Mouse (Mus musculus) embryo, embryonic 9.5 days (tissue): ENCODE data around the gene Fnip2.
"Not testable (repeated sequence)": the region's sequence is repeated elsewhere in the genome, so short reads cannot be mapped to it uniquely, and the experiment has no call there.

Experiments used
- DNase-seq: peaks from one replicate; pipeline ENCODE4 v3.0.0-alpha.2; 2017; ENCODE audit errors: extremely low spot score

Gene Fnip2

GRCm38 (mm10) chr3:79567703-79568362 lies at the start of gene Fnip2:
Gene Fnip2, minus strand, starts transcription at chr3:79567796.
- DNase-seq, result peak; percentile 95

GRCm38 (mm10) chr3:79609886-79610285 lies 42.3 kb upstream of the Fnip2 start:
- no peak for DNase-seq

DNA sequence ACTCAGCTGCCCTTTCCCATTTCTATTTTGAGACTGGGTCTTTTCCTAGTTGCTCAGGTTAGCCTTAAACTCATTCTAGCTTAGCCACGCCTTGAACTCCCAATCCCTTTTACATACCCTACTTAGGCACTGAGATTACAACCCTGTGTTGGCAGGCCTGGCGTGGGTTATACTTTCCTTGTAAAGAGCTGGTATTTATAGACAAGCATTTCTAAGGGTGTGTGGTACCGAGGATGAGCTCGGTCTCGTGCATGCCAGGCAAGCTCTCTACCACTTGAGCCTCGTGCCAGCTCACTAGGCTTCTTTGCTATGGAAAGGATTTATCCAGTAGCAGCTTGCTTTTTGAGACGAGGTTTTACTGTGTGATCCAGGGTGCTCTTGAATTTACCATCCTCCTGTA lies 27.9 kb upstream of the Fnip2 start:
- DNase-seq, result no peak

DNA sequence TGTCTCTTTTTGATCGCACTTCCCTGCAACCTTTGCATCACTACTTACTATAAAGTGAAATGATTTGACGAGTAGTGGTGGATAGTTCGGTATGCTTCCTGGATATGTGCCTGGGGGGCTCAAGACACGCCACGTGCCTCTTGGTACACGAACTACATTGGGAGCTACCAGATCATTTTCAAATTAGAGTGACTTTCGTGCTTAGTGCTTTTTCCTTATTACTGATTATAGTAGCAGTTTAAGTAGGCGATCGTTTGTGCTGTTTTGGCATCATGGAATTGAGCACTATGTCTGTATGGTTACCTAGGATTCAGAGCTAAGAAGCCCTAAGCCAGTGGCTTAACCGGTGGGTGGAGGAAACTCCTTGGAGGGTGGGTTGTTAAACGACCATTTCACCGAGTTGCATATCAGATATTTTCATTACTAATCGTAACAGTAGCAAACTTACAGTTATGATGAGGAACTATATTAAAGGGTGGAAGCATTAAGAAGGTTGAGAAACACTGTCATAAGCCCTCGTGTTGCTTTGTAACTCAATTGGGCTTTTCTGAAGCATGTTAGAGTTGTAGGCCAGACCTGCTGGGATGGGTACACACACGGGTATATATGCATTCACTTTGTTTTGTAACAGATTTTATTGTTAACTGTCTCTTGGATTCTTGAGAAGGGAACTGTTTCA lies 24.3 kb upstream of the Fnip2 start:
- DNase-seq, result no peak

- peak; percentile 82 for DNase-seq
These were observed 23.5 kb upstream of the Fnip2 start, which contains the start of gene Ppid for GRCm38 (mm10) chr3:79590863-79591792. Gene Ppid, plus strand, starts transcription at chr3:79591342.

DNA sequence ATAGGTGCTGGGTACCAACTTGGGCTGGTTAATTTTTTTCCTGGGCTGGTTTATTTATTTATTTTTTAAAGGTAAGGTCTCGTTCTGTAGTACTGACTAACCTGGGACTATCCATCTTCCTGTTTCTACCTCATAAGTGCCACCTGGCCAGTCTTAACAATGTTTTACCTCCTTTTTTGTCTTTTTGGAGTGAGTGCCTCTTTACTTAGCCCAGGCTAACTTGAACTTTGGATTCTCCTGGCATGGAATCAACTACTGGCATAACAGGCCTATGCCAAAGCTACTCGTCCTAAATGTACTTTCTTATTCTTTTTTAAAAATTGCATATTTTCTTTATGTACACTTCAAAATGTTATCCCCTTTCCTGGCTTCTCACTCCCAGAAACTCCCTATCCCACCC lies 22.1 kb upstream of the Fnip2 start:
- no peak for DNase-seq

- DNase-seq, result peak; percentile 92
These were observed 19.2 kb upstream of the Fnip2 start for GRCm38 (mm10) chr3:79586804-79587203.

- no peak for DNase-seq
These were observed 12.4 kb upstream of the Fnip2 start for GRCm38 (mm10) chr3:79579891-79580575.

- DNase-seq, result no peak
These were observed 10.6 kb upstream of the Fnip2 start for GRCm38 (mm10) chr3:79578164-79578563.

GRCm38 (mm10) chr3:79577606-79578005 lies 10.0 kb upstream of the Fnip2 start:
- no peak for DNase-seq

DNA sequence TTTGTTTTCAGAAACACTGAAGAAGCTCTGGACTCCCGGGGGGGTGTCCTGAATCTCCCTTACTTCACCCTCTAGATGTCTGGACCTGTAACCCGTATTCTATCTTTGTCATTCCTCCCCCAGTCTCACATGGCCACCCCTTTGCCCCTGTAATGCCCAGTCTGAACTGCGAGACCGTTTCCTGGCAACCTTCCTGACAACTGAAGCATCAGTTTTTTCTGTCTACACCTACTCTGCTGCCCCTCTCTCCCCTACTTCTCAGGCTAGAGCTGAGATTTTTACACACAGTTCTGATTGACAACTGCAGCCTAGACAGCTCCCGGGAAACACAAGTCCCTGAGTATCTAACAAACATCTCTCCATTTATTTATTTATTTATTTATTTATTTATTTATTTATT lies 9.3 kb upstream of the Fnip2 start:
- DNase-seq, result no peak

DNA sequence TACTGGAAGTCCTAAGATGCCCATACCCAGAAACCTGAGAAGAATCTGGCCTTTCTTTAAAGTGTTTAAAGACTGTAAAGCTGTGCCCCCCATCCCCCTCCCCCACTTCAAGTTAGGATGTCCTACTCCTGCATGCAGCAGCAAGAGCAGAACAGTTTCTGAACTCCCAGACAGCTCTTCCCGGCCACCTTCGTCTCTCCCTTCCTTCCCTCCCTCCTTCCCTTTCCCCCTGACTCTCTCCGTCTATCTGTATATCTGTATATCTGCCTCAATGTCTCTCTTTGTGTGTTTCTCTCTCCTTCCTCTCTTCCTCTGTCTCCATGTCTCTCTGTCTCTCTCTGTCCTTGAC lies 8.8 kb upstream of the Fnip2 start:
- DNase-seq, result no peak

GRCm38 (mm10) chr3:79575576-79576467 lies 8.2 kb upstream of the Fnip2 start:
- peak; percentile 28 for DNase-seq

- no peak for DNase-seq
These were observed 6.7 kb upstream of the Fnip2 start for GRCm38 (mm10) chr3:79574336-79574735.

DNA sequence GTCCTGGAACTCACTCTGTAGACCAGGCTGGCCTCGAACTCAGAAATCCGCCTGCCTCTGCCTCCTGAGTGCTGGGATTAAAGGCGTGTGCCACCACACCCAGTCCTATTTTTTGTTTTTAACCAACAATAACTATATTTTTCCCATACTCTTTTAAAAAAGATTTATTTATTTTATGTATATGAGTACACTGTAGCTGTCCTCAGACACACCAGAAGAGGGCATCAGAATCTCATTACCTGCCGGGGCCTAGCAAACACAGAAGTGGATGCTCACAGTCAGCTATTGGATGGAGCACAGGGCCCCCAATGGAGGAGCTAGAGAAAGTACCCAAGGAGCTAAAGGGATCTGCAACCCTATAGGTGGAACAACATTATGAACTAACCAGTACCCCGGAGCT lies 5.8 kb upstream of the Fnip2 start:
- not testable (repeated sequence) for DNase-seq

DNA sequence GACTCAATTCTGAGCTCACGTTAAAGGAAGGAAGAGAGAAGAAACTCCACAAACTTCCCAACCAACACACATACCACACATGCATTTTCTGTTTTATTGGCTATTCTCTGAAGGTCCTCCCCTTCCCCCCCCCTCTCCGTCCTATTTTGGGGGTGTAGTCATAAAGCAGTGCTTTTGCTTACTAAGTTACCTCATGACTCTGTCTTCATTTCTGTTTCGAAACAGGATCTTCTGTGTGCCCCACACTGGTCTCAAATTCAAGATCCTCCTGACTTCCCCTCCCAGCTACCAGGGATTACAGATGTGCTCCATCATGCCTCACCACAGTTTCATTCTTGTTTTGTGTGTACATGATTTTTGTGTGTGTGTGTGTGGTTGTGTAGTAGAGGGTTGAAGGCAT lies 4.8 kb upstream of the Fnip2 start:
- DNase-seq, result no peak

DNA sequence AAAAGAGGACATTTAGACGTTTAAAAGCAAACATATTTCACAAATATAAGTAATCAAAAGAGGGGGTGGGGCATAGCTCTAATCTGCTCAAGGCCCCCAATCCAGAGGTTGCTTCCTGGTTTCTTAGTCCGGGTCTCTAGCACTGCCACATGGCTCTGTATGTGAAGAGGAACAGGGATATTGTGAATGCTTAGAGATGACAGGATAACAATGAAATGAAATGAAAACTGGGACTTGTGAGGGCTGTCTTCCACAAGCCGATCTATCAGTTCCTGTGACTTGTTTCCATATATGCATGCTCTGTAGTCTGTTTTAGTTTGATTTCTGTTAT lies 1.7 kb upstream of the Fnip2 start:
- no peak for DNase-seq

DNA sequence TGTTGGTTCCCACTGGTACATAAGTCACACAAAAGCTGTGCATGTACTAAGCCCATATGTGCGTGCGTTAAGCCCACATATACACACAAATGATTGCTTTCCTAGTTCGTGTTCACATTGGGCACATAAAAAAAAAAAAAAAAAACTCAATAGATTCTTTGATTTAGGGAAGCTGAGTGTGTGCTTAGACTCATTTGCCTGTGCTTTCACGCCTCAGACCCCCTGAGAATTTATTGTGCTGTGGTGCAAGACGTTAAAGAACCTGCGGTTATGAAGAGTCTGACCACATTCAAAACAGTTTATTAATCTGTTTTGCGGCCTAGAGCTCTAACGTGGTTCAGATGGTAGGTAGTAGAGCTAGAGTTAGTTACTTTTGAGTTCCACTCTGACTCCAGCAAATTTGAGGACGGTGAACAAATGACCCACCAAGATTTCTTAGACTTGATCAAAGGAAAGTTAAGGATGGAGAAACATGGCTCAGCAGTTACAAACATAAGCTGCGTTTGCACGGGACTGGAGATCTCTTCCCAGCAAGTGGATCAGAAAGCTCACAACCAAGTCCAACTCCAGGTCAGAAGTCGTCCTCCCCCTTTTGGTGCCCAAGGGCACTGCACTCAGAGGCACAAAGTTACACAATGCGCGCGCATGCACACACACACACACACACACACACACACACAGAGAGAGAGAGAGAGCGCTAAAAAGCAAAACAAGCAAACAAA lies 1.2 kb upstream of the Fnip2 start:
- DNase-seq, result no peak

- DNase-seq, result peak; percentile 68
These were observed 592 bp downstream of the Fnip2 start for GRCm38 (mm10) chr3:79566716-79567691.
